Mouse (Mus musculus) monocyte, adult 5-6 weeks (primary cell): ENCODE measurements at regions not wholly inside any gene's neighbourhood (a gene's known extent, or its start where the extent isn't known, plus 50 kb on each side); places are given as distances from the start of the nearest gene placed in this dataset.

Experiments used
- ATAC-seq: fragments of 153-309, 156-312 bp; replicated peaks from 2 replicates; pipeline ENCODE4 v1.8.0; 2017; ENCODE audit warnings: mild to moderate bottlenecking; ENCODE audit not compliant: low TSS enrichment, insufficient number of reproducible peaks, severe bottlenecking, poor library complexity, low FRiP score

DNA sequence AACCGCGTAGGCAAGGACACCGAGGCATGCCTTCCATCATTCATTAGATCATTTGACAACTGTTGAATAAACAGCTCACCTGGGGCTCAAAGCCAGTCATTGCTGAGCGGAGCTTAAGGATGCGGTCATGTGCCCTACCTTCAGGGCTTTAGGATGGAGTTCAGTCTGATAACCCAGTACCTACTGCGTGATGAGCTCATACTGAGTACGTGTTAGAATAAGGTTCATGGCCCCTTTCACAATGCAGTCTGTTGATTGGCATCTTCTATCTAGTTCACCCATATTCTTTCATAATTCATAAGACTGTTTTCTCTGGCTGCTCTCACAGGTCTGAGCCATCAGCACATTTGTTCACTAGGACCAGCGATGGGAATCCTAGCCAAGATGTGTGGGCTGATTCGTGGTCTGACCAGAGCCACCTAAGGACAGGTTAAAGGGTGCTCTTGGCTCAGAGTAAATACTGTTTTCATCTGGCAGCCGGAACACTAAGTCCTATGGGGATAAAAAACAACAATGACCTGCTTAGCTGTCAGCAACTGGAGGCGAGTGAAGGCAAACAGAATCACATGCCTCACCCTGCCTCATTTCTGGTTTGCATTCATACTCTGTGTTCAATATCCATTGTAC is 71.4 kb upstream of the Elovl5 start:
- no peak for ATAC-seq

DNA sequence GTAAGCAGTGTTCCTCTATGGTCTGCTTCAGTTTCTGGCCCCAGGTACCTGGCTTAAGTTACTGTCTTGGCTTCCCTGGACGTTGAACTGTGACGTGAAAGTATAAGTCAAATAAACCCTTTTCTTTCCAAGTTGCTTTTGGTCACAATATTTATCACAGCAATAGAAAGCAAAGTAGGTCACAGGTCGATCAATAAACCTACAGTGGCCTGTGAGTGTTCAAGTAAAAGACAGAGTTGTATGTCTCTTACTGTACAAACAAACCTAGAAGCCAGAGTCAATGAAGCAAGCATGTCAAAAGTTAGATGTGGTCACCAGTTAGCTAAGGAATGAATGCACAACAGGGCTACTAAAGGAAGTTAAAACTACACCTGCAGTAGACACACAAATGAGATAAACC is 68.6 kb upstream of the Elovl5 start:
- no peak for ATAC-seq

DNA sequence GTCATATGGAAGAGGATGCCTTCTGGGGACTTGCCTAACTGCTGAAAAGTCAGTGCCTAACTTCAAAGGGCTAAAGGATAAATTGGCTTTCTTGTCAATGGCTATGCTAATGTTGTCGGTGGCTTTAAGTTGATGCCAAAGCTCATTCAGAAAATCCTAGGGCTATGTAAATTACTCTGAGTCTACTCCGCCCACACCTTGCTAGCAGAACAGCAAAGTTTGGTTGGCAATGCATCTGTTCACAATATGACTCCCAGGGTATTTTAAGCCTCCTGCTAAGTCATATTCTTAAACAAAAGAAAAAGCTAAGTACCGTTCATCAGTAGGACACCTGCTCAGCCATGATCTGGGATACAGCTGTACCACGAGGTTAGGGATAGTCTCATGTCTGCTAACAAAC is 67.8 kb upstream of the Elovl5 start:
- ATAC-seq, result no peak

DNA sequence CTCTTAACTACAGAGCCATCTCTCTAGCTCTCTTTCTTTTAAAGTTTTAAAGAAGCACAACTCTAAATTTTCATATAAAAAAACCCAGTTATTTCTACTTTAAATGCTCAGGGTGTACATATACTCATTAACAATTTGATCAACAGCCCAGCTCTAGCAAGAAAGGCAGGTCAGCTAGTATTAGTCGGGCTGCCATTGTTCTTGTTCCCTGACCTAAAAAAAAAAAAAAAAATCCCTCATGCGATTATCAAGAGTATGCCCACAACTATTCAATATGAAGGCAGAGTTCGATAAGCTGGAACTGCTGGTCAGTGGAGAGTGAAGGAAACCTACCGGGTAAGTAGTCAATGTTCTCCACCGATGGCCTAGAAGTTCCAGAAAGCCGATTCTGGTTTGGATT is 65.8 kb upstream of the Elovl5 start:
- no peak for ATAC-seq

DNA sequence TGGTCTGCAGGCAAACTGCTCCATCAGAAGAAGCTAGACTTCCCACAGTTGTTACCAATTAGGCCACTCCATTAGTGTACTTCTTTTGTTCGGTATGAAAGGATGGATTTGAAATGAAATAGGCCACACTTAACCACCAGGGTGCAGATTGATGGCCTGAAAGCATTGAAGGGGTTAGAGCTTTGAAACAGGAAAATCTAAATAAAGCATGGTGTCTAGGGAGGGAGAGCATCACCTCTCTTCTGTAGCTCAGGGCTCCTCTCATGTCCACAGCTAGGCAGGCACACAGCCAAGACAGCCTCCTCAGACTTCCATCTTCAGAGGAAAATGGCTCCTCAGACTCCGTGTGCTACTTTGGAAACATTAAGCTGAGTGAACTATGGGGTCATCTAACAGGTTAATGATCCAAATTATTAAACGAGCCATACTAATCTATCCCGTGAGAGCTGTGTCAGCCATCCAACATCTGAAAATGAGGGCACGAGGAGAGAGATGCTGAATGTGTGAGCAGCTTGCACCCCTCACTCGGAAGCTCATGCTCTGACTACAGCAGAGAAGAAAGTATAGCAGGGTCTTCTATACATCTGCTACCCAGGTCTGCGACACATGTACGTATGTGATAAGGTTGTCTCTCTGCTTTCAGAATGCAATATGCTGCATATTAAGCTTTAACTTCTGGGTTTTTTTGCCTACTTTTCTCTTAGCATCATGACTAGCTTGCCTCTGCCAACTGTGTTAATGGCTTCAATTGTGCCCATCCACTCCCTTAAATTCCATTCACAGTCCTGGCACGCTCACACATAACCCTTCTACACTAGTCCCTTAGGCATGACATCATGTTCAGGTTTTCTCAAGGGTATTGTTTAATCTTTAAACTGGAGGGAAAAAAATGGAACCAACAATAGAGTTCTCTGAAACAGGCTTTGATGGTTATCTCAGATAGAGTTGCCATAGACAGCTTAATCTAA is 59.8 kb upstream of the Elovl5 start:
- no peak for ATAC-seq

DNA sequence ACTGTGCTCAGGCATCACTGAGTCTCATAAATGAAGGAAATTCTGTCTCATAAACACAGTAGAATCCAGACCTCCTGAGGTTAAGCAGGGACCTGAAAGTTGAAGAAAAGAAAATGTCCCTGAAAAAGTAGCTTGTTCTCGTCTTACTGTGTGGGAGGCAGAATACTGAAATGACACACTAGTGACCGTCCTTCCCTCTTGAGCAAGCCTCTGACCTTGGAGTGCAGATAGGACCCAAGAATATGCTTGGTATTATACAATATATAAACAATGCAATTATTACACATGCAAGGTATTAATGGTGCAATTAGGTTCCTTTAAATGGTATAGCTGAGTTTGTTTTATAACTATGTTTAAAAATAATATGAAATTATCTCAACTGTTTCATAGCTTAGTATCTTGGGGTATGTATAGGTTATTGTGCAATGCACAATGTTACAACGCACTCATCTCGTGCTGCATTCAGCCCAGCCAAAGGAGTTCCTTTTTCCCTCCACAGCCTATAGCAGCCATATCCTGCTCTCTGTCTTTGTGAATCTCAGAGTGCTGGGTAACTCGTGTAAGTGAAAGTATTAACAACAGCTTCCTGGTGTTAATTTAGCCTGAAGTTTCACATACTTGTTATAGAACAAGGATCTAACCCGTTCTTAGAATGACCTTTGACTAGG is 58.9 kb upstream of the Elovl5 start:
- peak; percentile 85 for ATAC-seq
